Mouse (Mus musculus): ENCODE data around the gene Fam171a1. TPM values are rescaled to one million over a fixed set of nuclear protein-coding genes. Genes with fewer than 3 reads are reported as not detected.
"Not testable (repeated sequence)": the region's sequence is repeated elsewhere in the genome, so short reads cannot be mapped to it uniquely, and the experiment has no call there.

Gene Fam171a1
- 10 to 100 TPM; 20.9 to 22.4 TPM for total RNA-seq (2021)
- long read RNA-seq, experiment 1, full-length matches to known transcripts = 20 of 35 reads
- long read RNA-seq, experiment 1, partial matches to known transcripts = 13 of 35 reads
- long read RNA-seq, experiment 1, other reads (novel, unspliced or antisense) = 2 of 35 reads
- long read RNA-seq, experiment 2, full-length matches to known transcripts = 16 of 27 reads
- long read RNA-seq, experiment 2, partial matches to known transcripts = 10 of 27 reads
- long read RNA-seq, experiment 2, other reads (novel, unspliced or antisense) = 1 of 27 reads

DNA sequence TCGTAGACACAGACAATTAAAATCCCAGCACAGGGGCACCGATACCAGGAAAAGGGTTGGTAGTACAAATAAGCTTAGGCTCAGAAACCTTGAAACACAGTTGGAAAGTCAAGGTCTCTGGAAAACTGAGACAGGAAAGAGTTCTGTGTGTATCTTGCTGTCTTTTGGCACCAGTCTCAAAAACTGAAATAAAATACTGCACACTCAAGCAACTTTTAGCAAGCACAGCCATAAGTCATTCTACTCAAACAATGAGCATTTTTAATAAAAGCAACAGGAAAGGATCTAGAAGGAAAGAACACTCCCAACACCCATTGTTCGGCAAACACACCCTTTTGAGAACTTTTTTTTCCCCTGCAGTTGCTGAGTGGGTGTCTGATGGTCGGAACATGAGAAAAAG lies at the start of gene Fam171a1:
Gene Fam171a1 (plus strand): TSS at position 359 of the 400 bp plus-strand sequence.
- DNase-seq = no peak
- intact Hi-C loops (cut with DNase I) = no loop called here

DNA sequence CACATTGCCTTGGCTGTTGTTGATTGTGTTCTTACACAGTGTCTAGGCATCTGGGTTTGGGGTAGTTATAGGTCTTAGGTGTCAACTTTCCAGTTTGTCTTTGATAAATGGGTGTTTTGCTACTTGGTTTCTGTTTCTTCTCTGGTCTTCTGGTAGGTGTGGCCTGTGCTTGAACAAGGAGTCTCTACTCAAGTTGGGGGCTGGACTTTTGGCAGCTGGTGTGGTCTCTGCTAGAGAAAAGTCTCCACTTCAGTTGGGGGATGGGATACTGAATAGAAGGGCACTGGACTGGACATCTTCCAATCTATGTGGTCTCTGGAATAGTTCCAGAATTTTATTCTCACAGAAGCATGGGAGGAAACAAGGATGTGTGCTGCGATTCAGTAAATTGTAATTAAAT lies 44.9 kb upstream of the Fam171a1 start:
- no peak for DNase-seq
- intact Hi-C loops (cut with DNase I) = no loop called here

DNA sequence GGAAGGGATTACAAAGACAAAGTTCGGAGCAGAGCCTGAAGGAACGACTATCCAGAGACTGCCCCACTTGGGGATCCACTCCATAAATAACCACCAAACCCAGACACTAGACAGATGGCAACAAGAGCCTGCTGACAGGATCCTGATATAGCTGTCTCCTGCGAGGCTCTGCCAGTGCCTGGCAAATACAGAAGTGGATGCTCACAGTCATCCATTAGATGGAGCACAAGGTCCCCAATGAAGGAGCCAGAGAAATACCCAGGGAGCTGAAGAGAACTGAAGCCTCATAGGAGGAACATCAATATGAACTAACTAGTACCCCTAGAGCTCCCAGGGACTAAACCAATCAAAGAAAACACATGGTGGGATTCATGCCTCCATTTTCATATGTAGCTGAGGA lies 25.7 kb upstream of the Fam171a1 start:
- not testable (repeated sequence) for DNase-seq
- intact Hi-C loops (cut with DNase I) = loop anchor here (2.0 kb wide), 1 partner anchor 140 kb away; no protein-coding TSS in a partner anchor

DNA sequence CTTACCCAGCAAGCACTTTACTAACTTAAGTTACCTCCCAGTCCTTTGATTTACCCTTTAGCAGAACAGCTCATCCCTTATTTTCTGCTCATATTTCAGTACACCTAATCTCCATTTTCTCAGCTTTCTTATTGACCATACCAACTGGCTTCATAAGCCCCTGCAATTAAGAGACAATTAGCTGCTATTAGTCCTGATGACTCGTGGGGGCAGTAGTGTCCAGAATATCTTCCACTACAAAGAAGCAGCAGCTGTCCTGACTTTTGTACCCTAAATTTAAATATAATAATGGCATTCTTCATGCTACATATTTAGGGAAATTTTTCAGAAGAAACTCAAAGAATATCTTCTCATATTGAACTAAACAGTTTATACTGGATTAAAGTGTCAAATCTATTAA lies 24.8 kb upstream of the Fam171a1 start:
- intact Hi-C loops (cut with DNase I) = loop anchor here (2.0 kb wide), 1 partner anchor 140 kb away; no protein-coding TSS in a partner anchor
- DNase-seq = peak in 1 of 2 experiments; percentile 38

DNA sequence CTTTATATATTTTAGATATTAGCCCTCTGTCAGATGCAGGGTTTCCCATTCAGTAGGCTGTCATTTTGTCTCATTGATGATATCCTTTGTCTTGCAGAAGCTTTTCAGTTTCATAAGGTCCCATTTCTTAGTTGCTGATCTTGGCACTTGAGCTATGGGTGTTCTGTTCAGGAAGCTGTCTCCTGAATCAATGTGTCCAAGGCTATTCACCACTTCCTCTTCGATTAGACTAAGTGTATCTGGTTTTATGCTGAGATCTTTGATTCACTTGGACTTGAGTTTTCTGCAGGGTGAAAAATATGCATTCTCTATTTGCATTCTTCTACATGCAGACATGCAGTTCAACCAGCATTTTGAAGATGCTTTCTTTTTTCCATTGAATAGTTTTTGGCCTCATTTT lies 17.9 kb upstream of the Fam171a1 start:
- no peak for DNase-seq
- intact Hi-C loops (cut with DNase I) = no loop called here

DNA sequence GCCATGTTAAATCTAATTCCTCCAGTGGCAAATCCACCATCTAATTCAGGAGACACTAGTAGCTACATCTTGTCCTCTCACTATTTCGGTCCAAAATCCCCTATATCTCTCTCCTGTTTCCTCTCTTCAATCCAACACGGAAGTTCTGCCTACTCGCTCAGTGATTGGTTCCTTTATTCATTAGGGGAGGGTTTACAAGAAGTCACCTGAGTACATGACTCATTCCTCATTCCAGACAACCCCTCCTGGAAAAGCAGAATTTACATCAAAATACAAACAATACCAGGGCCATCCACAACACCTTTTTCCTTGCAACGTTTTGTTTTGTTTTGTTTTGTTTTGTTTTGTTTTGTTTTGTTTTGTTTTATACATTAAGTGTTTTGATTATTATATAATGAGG lies 14.1 kb upstream of the Fam171a1 start:
- intact Hi-C loops (cut with DNase I) = no loop called here
- no peak for DNase-seq

DNA sequence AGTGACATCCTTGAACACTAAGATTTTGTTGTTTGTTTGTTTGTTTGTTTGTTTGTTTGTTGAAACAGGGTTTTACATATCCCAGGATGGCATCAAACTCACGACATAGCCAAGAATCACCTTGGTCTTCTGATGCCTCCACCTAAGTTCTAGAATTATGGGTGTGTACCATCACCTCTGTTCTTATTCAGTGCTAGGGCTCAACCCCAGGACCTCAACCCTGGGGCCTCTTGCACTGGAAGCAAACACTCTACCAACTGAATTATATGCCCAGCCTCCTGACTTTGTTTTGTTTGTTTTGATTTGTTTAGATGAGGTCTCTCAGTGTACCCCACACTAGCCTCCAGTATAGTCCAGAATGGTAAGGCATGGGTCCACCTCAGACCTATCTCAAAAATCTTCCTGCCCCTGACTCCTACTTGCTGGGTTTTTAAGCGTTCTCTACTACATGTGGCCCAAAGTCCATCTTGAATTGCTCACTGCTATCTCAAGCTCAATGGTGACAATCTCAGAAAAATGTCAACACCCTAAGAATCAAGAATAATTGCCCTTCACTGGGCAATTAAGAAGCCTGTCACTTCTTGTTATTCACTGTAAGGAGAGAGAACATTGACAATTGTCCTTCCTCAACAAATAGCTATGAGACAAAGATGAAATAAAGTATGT lies 12.6 kb upstream of the Fam171a1 start:
- DNase-seq = no peak
- intact Hi-C loops (cut with DNase I) = no loop called here

DNA sequence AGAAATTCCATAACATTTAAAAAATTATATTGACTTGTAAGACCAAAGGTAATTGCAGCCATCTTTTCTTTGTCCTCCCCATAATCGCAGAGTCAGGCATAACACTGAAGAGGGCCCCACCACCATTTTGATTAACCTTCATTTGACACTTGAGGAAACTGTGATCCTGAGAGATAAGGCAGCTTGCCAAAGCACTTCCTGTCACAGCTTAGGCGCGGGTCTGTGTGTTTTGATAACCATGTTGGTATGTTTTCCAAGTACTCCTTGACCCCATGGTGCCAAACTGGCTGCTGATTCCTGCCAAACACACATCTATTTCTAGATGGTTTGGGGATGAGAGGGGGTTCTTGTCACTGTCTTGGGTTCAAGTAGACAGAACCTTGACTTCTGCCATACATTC lies 11.7 kb upstream of the Fam171a1 start:
- no peak for DNase-seq
- intact Hi-C loops (cut with DNase I) = no loop called here

DNA sequence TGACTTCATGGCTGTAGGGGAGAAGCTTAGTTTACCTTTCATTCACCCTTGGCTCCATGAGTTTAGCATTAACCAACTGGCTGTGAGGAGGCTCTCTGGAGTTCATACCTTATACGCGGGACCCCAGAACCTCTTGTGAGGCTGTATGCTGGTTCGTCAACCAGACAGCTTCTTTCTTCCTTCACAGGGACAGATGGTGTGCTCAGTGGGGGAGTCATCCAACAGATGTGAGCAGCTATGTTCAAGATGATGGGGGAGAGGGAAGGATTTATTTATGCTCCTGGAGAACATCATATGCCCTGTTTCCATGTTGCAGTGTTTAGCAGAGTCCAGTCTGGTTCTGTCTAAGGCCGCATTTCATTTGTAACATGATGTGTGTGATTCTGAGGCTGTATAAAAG lies 6.6 kb upstream of the Fam171a1 start:
- intact Hi-C loops (cut with DNase I) = no loop called here

DNA sequence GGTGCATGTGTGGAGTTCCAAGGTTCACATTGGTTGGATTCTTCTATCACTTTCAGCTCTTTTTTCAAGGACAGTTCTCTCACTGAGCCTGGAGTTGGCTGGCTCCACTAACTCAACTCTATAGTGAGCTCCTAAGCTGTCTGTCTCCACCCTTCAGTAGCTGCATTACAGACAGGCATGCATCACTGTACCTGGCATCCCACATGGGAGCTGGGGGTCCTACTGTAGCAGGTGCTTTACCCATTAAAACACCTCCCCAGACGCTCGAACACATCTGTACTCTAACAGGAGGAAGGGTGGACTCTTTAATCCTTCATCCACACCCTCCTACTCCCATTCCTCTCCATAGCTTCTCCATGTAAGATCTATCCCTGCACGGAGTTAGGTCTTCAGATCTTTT lies 5.6 kb upstream of the Fam171a1 start:
- no peak for DNase-seq
- intact Hi-C loops (cut with DNase I) = no loop called here

More for the DNA sequence above, 6.6 kb upstream of the Fam171a1 start:
- no peak for DNase-seq

DNA sequence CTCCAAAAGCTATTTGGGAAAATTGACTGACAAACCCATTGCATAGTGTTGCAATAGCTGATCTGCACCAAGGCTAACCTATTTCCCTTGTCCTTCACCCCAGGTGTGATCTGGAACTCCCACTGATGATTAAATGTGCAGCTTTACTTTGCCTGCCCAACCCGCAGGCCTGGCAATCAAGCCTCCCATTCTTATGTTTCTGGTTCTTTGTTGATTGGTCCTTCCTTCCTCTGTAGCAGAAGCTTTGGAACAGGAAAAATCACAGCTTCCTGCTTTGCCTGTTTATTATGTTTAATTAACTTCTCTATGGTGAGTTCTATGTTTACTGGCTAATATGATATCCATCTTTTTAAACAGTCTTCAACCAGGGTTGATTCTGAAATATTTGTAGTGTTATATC lies 5.2 kb upstream of the Fam171a1 start:
- no peak for DNase-seq
- intact Hi-C loops (cut with DNase I) = no loop called here

DNA sequence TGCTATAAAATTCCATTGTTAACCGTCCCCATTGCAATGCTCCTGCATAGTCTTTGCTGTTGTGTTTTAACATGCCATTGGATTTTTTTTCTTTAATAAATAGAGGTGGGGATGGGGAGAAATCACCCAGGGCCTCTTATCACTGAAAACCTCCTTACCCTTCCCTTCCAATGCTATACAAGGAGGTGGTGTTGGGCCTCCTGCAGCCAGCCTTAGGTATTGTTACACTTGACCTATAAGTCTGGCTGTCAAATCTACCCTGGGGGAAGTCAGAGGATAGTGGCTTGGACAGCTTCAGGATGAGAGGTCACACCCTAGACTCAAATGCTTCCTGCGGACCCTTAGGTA lies 3.8 kb downstream of the Fam171a1 start:
- intact Hi-C loops (cut with DNase I) = loop anchor here (1.0 to 5.0 kb wide), 4 partner anchors 25 to 164 kb away; partner anchors contain the start of gene Nmt2
- no peak for DNase-seq

DNA sequence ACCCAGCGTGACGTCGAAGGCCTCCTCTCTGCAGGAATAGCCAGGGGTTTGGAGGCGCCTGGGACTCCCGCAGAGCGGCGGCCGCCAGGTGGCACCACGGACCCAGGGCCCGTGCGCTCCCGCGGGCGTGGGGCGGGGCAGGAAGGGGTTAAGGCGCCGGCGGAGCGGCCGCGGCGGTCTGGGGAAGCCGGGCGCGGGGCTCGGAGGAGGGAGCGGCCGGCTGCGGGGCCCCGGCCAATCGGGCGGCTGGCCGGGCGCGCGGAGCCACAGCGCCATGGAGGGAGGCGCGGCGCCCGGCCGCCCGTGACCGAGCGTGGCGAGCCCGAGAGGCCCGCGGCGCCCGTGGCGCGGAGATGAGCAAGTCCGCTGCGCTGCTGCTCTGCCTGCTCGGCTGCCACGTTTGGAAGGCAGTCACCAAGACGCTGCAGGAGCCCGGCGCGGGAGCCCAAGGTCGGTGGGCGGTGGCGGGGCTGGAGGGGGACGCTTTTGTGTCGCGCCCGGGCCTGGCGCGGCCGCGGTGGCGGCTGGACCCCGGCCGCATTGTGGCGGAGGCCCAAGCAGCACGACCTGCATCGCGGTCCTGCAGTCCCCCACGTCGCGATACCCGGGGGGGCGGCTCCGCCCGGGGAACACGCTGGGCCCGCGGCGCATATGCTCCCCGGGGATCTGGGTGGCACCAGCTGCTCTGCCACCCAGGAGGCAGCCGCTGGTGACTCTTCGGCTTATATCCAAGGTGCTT lies 4.3 kb downstream of the Fam171a1 start:
- peak; percentile 95 to 96 for DNase-seq
- intact Hi-C loops (cut with DNase I) = loop anchor here (1.0 to 5.0 kb wide), 3 partner anchors 54 to 164 kb away; partner anchors contain the start of gene Nmt2

DNA sequence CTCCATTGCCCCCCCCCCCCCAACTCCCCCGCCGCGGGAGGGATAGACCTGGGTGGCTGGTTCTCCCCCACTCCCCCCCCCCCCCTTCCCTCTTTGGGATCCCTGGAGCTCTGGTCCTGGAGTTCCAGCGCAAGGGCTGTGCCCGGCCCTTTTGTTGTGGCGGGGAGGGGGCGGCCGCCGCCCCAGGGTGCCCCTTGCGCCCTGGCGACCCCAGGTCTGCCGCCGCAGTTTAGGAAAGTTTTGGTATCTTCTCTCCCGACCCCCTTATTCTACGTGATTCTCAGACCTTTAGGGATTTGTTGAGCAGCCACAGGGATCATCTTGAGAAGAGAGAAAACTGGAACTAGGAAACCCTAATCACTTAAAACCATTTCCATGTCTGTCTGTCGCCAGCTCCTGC lies 4.9 kb downstream of the Fam171a1 start:
- intact Hi-C loops (cut with DNase I) = loop anchor here (1.0 to 5.0 kb wide), 3 partner anchors 54 to 163 kb away; partner anchors contain the start of gene Nmt2
- DNase-seq = peak in 1 of 2 experiments; percentile 18

DNA sequence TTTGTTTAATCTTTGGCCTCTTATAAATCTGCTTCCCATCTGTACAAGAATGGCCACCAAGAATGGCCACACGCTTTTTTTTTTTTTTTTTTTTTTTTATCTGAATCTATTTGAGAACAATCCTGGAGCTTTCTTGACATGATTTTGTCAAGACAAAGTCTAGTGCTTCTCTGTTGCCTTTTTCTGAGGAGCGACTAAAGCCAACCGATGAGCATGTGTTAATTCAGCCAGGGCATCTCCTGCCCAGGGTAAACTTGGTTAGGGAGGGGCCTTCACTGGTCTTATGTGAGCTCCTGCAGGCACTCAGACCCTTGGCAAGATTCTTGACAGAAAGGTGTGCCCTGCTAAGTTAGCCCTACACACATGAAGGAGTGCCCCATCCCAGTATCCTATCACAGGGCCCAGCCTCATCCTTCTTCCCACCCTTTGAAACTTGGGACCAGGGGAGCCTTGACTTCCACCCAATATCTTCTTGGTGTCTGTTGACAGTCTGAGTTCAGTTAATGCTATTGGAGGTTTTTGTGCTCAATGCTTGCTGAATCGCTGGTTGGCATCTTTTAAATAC lies 5.4 kb downstream of the Fam171a1 start:
- intact Hi-C loops (cut with DNase I) = loop anchor here (2.0 to 5.0 kb wide), 2 partner anchors 53 to 163 kb away; partner anchors contain the start of gene Nmt2
- no peak for DNase-seq

DNA sequence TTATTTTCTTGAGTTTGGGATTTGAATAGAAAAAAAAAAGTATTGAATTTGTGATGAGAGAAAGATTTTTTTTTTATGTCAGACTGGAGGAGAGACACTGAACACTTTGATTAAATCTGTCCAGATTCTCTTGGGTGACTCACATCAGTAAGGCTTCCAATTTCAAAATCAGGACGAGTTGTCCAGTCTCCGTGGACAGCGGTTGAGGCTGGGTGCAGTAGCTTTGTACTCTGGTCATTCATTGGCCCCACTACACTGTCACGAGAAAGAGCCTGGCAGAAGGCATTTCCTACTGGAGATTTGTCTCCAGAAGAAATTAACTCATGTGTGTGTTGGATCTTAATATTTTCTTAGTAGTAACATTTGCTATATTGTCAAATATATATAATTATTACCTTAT lies 8.5 kb downstream of the Fam171a1 start:
- intact Hi-C loops (cut with DNase I) = no loop called here
- DNase-seq = no peak

DNA sequence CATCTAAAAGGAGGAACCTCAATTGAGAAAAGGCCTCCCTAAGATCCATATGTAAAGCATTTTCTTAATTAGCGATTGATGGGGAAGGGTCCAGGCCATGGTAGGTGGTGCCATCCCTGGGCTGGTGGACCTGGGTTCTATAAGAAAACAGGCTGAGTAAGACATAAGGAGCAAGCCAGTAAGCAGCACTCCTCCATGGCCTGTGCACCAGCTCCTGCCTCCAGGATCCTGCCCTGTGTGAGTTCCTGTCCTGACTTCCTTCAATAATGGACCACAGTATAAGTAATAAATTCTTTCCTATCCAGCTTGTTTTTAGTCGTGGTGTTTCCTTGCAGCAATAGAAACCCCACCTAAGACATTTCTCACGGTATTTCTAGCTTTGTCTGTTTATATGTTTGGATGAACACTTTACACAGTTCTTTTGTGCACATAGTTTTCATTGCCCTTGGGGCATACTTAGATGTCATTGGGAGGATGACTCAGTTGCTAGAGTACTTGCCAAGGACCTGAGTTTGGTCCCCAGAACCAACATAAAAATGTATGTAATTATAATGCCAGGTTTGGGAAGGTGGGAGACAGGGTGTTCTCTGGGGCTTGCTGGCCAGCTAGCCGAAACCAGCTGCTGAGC lies 13.3 kb downstream of the Fam171a1 start:
- DNase-seq = no peak
- intact Hi-C loops (cut with DNase I) = no loop called here

DNA sequence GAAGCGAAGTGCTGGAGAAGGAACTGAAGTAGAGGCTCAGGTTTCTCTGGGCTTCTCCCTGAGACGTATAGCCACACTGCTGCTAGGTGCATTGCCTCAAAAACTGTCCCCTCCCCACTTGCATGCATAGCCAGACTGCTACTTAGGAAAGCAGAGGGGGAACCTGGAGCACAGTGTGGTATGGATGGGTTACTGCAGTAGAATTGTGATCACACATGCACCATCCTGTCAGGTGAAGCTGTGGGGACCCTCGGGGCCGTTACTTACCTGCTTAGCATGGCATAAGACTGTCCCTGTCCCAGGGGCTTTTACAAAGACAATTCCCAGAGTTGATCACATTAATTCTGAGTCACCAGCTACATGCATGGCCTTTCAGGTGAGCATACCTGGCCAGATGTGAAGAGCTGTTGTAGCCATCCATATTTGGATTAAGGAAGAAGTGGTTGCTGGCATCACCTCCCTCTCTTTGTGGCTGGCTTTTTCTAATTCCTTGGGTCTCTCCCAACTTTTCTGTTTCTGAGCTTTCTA lies 14.4 kb downstream of the Fam171a1 start:
- intact Hi-C loops (cut with DNase I) = no loop called here
- no peak for DNase-seq

DNA sequence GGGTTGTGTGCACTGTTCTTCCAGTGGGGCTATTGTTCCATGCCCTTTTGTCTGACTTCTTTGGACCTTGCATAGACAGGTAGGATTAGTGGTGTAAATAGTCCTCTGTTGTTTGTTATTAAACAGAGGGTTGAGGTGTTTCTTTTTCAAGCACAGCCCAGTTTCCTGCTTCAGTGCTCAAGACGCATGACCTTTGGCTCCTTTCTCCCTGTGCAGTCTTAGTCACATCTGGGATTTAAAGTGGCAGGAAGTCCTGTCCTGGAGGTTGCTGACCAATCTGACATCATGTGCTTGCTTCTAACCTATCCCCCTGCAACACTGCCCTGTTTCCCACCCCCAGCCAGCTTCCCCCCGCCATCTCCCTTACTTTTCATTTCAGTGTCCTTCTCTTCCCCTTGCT lies 14.9 kb downstream of the Fam171a1 start:
- DNase-seq = no peak
- intact Hi-C loops (cut with DNase I) = no loop called here

DNA sequence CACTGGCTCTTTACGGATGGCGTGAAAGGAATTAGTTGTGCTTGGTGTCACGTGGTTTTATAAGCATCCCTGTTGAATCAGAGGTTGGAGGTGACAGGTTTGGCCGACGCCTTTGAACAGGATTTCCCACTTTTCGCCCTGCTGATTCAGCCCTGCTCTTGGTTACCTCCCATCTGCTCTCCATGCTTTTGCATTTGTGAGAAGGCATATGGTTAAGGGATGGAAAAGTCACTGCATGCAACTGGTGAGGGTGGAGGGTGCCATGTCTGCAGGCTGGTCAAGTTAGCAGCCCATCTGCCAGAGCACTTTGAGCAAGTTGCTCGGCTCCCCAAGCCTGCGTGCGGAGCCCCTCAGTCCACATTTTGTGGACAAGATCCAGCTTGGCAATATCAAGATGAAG lies 18.4 kb downstream of the Fam171a1 start:
- no peak for DNase-seq
- intact Hi-C loops (cut with DNase I) = no loop called here
